Mouse (Mus musculus) stomach, embryonic 14.5 days (tissue): ENCODE data around the gene Sfxn5. TPM values are rescaled to one million over a fixed set of nuclear protein-coding genes. Genes with fewer than 3 reads are reported as not detected.

Source experiments
- ATAC-seq: fragments of 200-750 bp; cut with Nextera tagmentation; 2 replicates; pipeline ENCODE4 v1.8.0; 2017; ENCODE audit warnings: low read depth, moderate TSS enrichment; ENCODE audit not compliant: insufficient number of reproducible peaks, insufficient read depth, low FRiP score
- H3K27ac ChIP-seq: fragments of 300-500 bp; sonication (generic); 2 replicates; pipeline ENCODE4 v1.5.1; 2014; ENCODE audit warnings: mild to moderate bottlenecking, low read length, moderate library complexity, mixed read lengths
- H3K27me3 ChIP-seq: fragments of 300-500 bp; sonication (generic); 2 replicates; pipeline ENCODE4 v1.6.1; 2014; ENCODE audit warnings: low read length, control low read depth, mixed read lengths; ENCODE audit not compliant: control insufficient read depth, insufficient read depth
- H3K36me3 ChIP-seq: fragments of 300-500 bp; sonication (generic); 2 replicates; pipeline ENCODE4 v1.6.1; 2014; ENCODE audit warnings: mild to moderate bottlenecking, control low read depth, low read length, moderate library complexity, mixed read lengths; ENCODE audit not compliant: control insufficient read depth, insufficient read depth
- H3K4me1 ChIP-seq: fragments of 300-500 bp; sonication (generic); 2 replicates; pipeline ENCODE4 v1.6.1; 2014; ENCODE audit warnings: low read length, control low read depth, mixed read lengths; ENCODE audit not compliant: control insufficient read depth, insufficient read depth
- H3K4me2 ChIP-seq: fragments of 300-500 bp; sonication (generic); replicated peaks from 2 replicates; pipeline ENCODE4 v1.6.1; 2014; ENCODE audit warnings: low read depth, low read length, control low read depth
- H3K4me3 ChIP-seq: fragments of 300-500 bp; sonication (generic); 2 replicates; pipeline ENCODE4 v1.5.1; 2014; ENCODE audit warnings: low read depth, low read length, control low read depth
- H3K9ac ChIP-seq: fragments of 300-500 bp; sonication (generic); replicated peaks from 2 replicates; pipeline ENCODE4 v1.6.1; 2014; ENCODE audit warnings: low read depth, mild to moderate bottlenecking, control low read depth, low read length, moderate library complexity, mixed read lengths
- H3K9me3 ChIP-seq: fragments of 300-500 bp; sonication (generic); 2 replicates; pipeline ENCODE4 v1.6.1; 2016; ENCODE audit warnings: low read depth, low read length, control low read depth; ENCODE audit not compliant: control insufficient read depth
- WGBS: fragments of 180-500 bp; shearing (Covaris S2); extraction: QIAGEN DNeasy Blood & Tissue Kit; methylation state at CpG from one replicate; pipeline ENCODE4 v1.1.7; 2014; 5-methylcytosine and 5-hydroxymethylcytosine counted together
- polyA plus RNA-seq: library from polyadenylated mRNA; unstranded; fragments of >200 nt; fragmentation: Nextera tagmentation; extraction: Ambion mirVana; gene quantifications from 2 replicates; pipeline ENCODE4 v1.2.1, GENCODE M21; 2014

Gene Sfxn5
- polyA plus RNA-seq, 1 experiment from 2014 or later, result 13.0 TPM

DNA sequence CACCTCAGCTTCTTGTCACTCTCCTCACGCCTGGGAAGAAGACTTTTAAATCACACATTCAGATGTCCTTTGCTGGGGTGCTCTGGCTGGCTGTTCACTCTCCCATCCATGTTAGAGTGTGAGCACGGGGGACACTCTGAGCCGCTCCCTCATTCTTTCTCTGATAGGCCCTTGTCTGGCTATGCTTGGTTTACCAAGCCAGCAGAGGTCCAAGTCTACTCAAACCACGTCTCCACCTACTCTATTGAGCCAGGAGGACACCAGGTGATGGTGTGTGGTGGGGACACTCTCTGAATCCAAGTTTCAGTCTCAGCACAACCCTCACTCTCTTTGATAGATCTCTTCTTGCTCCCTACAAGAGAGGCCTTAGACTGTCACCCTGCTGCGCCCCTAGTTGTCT is 125.9 kb downstream of the Sfxn5 start:
- no peak overlapping the region for H3K4me2 ChIP-seq
- no peak for ATAC-seq
- no peaks in the 10 kb centered on the region for H3K27me3 ChIP-seq
- 68% methylated on average over 5 of the region's 5 CpGs for WGBS
- H3K4me3 ChIP-seq, result no peak overlapping the region
- H3K4me1 ChIP-seq, result 0 out of 2 replicates have a peak, but pooled peaks cover 5% of the 10 kb centered on the region
- H3K27ac ChIP-seq, result no peak overlapping the region
- H3K36me3 ChIP-seq, result no peaks in the 10 kb centered on the region
- H3K9ac ChIP-seq, result no peak overlapping the region
- no peaks in the 10 kb centered on the region for H3K9me3 ChIP-seq

DNA sequence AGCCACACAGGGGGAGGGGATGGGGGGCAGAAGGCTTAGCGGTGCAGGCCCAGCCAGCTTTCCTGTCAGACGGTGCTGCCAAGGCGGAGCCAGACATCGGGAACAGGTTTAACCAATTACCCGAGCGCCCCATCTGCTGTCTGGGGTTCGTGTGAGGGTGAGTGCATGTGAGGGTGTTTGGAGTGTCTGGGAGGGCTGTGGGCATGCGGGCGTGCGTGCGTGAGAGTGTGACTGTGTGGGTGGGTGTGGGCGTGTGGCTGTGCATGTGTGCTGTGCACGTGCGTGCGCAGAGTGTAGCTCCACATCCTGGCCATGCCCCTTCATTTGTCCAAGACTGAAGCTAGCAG is 126.3 kb downstream of the Sfxn5 start:
- H3K4me1 ChIP-seq, result 0 out of 2 replicates have a peak, but pooled peaks cover 5% of the 10 kb centered on the region
- no peak overlapping the region for H3K27ac ChIP-seq
- no peak for ATAC-seq
- H3K9me3 ChIP-seq, result no peaks in the 10 kb centered on the region
- H3K27me3 ChIP-seq, result no peaks in the 10 kb centered on the region
- H3K4me3 ChIP-seq, result no peak overlapping the region
- no peaks in the 10 kb centered on the region for H3K36me3 ChIP-seq
- no peak overlapping the region for H3K4me2 ChIP-seq
- H3K9ac ChIP-seq, result no peak overlapping the region
- 42% methylated on average over 15 of the region's 15 CpGs for WGBS

DNA sequence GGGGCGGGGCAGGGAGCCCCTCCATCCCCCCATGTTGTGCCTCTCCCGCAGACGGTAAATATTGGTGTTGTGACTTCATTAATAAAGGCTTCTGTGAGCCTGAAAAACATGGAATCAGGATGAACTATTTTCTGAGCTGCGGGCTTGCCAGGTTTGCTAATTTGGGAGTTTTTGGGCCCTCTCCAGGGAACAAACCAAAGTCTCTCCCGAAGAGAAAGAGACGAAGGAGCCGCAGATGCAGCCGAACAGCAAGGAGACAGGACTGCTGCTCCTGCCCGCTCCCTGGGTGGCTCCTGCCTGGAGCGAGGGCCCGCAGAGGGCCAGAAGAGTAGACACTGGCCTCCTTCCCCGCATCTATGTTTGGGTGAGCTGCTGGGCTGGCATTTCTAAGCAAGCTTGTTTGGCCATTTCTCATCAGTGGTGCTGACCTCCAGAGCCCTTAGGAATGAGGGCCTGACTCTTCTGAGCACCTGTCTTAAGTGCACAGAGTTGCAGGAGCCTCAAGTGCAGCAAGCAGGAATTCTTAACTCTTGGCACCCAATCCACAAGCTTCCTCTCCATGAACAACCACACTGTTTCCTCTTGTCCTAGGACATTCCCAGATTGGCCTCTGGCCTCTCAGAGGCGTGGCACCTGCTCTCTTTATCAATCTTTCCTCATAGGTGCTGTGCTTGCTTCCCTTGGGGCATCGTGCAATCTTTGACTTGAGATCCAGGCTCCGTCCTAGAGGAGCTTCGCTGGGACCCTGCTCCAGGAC is 126.9 kb downstream of the Sfxn5 start:
- 41% methylated on average over 16 of the region's 16 CpGs for whole genome bisulfite sequencing
- Histone ChIP-seq H3K4me2 (no peak overlapping the region), H3K36me3 (no peaks in the 10 kb centered on the region), H3K4me3 (no peak overlapping the region), H3K9me3 (no peaks in the 10 kb centered on the region), H3K9ac (no peak overlapping the region), H3K27me3 (no peaks in the 10 kb centered on the region), H3K4me1 (0 out of 2 replicates have a peak, but pooled peaks cover 5% of the 10 kb centered on the region), H3K27ac (no peak overlapping the region)
- no peak for ATAC-seq

DNA sequence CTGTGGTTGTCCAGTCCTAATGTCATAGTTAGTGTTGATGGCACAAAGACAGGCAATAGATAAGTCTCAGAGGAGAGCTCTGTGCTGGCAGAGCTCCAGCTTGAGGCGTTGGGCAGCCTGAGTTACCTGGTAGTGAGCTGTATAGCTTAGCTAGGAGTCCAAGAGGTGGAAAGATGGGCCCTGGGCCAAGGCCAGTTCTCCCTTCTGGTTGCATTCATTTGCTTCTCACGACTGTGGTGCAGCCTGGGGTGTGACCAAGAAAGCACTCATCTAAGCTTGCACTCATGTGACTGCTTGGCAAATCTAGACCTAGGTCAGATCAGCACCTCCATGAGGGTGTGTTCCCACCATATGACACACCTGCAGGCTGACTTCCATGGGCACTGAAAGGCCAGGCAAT is 135.3 kb downstream of the Sfxn5 start:
- H3K4me3 ChIP-seq, result no peak overlapping the region
- H3K27ac ChIP-seq, result no peak overlapping the region
- no peaks in the 10 kb centered on the region for H3K4me1 ChIP-seq
- H3K9ac ChIP-seq, result no peak overlapping the region
- no peak for ATAC-seq
- peaks cover 18% of the 10 kb centered on the region for H3K27me3 ChIP-seq
- no peaks in the 10 kb centered on the region for H3K9me3 ChIP-seq
- WGBS, result 69% methylated on average over 2 of the region's 2 CpGs
- no peak overlapping the region for H3K4me2 ChIP-seq
- no peaks in the 10 kb centered on the region for H3K36me3 ChIP-seq

DNA sequence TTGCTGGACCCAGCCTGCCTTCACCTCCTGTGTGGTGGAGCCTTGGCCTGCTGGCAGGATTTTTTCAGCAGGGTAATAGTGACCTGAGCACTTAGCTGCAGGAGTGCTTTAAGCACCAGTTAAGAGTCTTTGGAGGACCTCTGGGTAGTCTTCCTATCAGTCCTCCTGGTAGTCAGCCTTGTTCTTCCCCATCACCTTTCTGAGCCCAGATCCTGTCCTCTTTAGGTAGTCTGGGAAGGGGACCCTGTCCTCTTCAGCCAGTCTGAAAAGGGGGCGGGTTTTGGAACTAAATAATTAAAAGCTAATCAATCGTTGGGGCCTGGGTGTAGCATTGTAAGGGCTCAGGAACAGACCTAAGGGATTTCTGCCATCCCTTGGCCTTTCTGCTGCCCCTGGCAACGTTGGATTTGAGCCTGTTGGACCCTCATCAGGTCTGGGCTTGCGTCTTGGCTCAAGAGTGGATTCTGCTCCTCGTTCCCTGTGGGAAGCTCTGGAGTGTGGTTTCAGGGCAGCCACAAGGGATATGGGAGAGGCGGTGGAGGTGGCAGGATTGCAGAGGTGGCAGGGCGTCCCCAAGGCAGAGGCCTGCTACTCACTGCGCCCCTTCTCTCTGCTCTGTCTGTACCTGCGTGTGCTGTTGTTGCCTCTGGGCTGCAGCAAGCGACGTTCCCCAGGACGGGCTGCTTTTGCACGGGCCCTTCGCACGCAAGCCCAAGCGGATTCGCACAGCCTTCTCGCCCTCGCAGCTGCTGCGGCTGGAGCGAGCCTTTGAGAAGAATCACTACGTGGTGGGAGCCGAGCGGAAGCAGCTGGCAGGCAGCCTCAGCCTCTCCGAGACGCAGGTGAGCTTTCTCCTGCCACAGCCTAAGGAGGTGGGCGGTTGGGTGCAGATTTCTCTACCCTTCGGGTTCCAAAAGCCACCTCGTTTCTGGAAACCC is 139.6 kb downstream of the Sfxn5 start:
- H3K36me3 ChIP-seq, result no peaks in the 10 kb centered on the region
- no peak overlapping the region for H3K4me3 ChIP-seq
- no peak for ATAC-seq
- 13% methylated on average over 29 of the region's 29 CpGs for WGBS
- H3K27ac ChIP-seq, result no peak overlapping the region
- H3K4me2 ChIP-seq, result no peak overlapping the region
- H3K27me3 ChIP-seq, result peaks cover 48% of the 10 kb centered on the region
- H3K9me3 ChIP-seq, result no peaks in the 10 kb centered on the region
- no peak overlapping the region for H3K9ac ChIP-seq
- H3K4me1 ChIP-seq, result no peaks in the 10 kb centered on the region; the same call in 1 of the 2 replicates

DNA sequence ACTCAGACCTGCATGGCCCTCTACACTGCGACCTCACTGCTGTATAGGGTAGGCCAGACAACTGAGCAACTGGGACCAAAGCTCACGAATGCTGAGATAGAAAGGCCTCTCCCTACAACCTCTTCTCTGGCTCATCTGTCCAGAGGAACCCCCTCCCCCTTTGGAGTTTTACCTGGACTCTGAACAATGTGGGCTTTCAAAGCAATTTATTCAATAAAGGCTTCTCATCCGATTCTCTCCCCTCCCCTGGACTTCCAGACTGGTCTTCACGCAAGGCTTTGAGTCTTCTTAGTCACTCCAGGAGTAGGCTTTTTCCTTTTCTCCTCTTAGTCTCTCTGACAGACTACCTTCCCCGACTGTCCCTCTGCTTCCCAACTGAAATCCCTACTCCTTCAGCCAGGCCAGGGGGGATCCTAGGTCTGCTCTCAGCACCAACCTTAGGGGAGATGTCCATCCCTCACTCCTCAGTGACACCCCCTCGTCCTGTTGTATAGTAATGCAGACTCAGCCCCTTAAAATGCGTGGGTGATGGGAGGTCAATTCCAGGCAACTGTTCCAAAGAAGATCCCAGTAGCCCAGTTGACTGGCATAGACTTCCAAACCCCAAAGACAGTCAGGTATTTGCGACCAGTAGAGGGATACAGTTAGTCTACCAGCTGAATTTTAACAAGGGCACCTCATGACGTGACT is 141.3 kb downstream of the Sfxn5 start:
- Histone ChIP-seq H3K36me3 (no peaks in the 10 kb centered on the region), H3K27ac (no peak overlapping the region), H3K9ac (no peak overlapping the region), H3K4me3 (no peak overlapping the region), H3K4me1 (peaks cover 7% of the 10 kb centered on the region), H3K27me3 (peaks cover 54% of the 10 kb centered on the region), H3K4me2 (no peak overlapping the region), H3K9me3 (no peaks in the 10 kb centered on the region)
- WGBS, result 42% methylated on average over 9 of the region's 9 CpGs
- no peak for ATAC-seq

DNA sequence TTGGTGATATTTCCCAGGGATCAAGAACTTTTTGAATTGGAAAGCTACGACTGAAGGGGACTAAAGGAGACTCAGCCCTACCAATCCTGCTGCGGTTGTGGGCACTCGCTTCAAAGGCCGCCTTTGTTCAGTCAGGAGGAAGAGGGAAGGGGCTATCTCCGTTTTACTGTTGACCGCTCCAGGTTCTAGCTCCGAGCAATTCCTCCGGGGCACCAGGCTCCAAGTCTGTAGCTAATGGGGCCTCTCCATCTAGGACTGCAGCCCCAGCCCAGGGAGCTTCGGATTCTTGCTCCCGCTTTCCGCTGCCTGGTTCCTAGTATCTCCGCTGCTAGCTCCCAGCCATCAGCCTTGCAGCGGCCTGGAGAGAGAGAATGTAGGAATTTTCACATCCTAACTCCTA is 142.6 kb downstream of the Sfxn5 start:
- WGBS, result 5% methylated on average over 13 of the region's 13 CpGs
- H3K4me2 ChIP-seq, result peak overlapping the region; percentile 47
- no peak for ATAC-seq
- H3K4me3 ChIP-seq, result peak overlapping the region; percentile 26
- no peaks in the 10 kb centered on the region for H3K36me3 ChIP-seq
- no peak overlapping the region for H3K27ac ChIP-seq
- no peak overlapping the region for H3K9ac ChIP-seq
- peaks cover 60% of the 10 kb centered on the region for H3K27me3 ChIP-seq
- H3K9me3 ChIP-seq, result no peaks in the 10 kb centered on the region
- H3K4me1 ChIP-seq, result peaks cover 11% of the 10 kb centered on the region

DNA sequence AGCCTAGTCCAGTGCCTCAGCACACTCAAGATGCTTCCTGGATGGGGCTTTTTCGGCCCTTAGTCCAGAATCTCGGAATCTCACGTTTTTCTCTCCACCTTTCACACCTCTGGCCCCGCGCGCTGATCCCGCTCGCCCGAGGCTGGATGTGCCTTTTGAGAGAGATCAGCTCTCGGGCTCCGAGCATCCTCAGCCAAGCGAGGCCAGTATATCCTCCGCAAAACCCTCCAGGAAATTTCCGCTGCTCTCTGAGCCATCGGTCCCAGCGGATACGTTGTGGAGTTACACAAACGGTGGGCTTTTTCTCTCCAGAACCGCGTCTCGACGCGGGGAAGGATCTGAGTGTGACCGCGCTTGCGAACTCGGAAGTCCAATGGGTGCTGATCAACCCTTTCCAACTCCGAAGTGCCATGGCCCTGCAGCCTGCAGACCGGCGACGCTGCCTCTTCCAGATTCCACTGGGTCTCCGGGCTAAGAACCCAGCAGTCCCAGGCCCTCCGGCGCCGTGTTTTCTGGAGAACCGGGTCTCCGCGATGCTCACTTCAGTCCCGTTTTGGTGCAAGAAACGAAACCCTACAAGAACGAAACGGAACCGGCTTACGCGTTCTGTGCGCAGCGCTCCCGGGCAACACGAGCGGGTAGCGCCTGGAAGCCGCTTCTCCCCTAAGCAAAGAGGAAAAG is 143.2 kb downstream of the Sfxn5 start:
- H3K4me2 ChIP-seq, result peak overlapping the region; percentile 47
- no peak for ATAC-seq
- H3K4me1 ChIP-seq, result peaks cover 12% of the 10 kb centered on the region
- H3K36me3 ChIP-seq, result no peaks in the 10 kb centered on the region
- H3K9ac ChIP-seq, result no peak overlapping the region
- no peaks in the 10 kb centered on the region for H3K9me3 ChIP-seq
- H3K27ac ChIP-seq, result no peak overlapping the region
- H3K4me3 ChIP-seq, result peak overlapping the region; percentile 26
- WGBS, result under 1% methylated on average over 52 of the region's 52 CpGs
- peaks cover 60% of the 10 kb centered on the region for H3K27me3 ChIP-seq
